Mouse (Mus musculus): Measurements from ENCODE around the gene Hddc3. TPM values are rescaled to one million over a fixed set of nuclear protein-coding genes. Genes with fewer than 3 reads are reported as not detected.
A peak's percentile ranks its signal among the peaks of the same experiment; 100 is the strongest.
"Not testable (repeated sequence)": the region's sequence is repeated elsewhere in the genome, so short reads cannot be mapped to it uniquely, and the experiment has no call there.

Gene Hddc3
- polyA plus RNA-seq, 1 experiment from 2014 or later: 25.7 TPM

- ATAC-seq (replicated peaks; ENCODE audit: insufficient number of reproducible peaks, low FRiP score, low TSS enrichment, low read depth) (no peak), DNase-seq (ENCODE audit: low spot score) (no peak)
- Histone ChIP-seq H3K4me1 (ENCODE audit: control insufficient read depth, insufficient read depth, low read length) (no peaks in the 10 kb centered on the region), H3K27me3 (ENCODE audit: control insufficient read depth, insufficient read depth, low read length) (no peaks in the 10 kb centered on the region), H3K27ac (replicated peaks; ENCODE audit: low read depth, low read length) (no peak overlapping the region), H3K9ac (replicated peaks; ENCODE audit: low read length) (no peak overlapping the region), H3K4me3 (ENCODE audit: low read depth, low read length) (no peak overlapping the region), H3K36me3 (replicated peaks; ENCODE audit: control insufficient read depth, insufficient read depth, low read depth, low read length) (peaks cover 10% of the 10 kb centered on the region), H3K4me2 (ENCODE audit: low read depth, low read length) (no peak overlapping the region), H3K9me3 (replicated peaks; ENCODE audit: control insufficient read depth, low read length) (no peaks in the 10 kb centered on the region)
- 94% methylated on average over 4 of the region's 4 CpGs for WGBS
These were observed 51.7 kb downstream of the Hddc3 start for GRCm38 (mm10) chr7:80394600-80394999.

DNA sequence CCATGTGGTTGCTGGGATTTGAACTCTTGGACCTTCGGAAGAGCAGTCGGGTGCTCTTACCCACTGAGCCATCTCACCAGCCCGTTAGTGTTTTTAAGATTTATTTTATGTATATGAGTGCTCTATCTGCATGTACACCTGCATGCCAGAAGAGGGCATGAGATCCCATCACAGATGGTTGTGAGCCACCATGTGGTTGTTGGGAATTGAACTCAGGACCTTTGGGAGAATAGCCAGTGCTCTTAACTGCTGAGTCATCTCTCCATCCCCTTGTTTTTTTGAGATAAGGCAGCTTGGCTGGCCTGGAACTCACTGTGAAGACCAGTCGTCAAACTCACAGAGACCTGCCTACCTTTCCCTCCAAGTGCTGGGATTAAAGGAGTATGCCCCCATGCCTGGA lies 53.5 kb downstream of the Hddc3 start:
- not testable (repeated sequence) for H3K27me3 ChIP-seq (ENCODE audit: control insufficient read depth, insufficient read depth, low read length); H3K27ac ChIP-seq (replicated peaks; ENCODE audit: low read depth, low read length); H3K4me3 ChIP-seq (ENCODE audit: low read depth, low read length); H3K9me3 ChIP-seq (replicated peaks; ENCODE audit: control insufficient read depth, low read length); DNase-seq (ENCODE audit: low spot score); H3K4me2 ChIP-seq (ENCODE audit: low read depth, low read length); ATAC-seq (replicated peaks; ENCODE audit: insufficient number of reproducible peaks, low FRiP score, low TSS enrichment, low read depth); H3K4me1 ChIP-seq (ENCODE audit: control insufficient read depth, insufficient read depth, low read length); H3K36me3 ChIP-seq (replicated peaks; ENCODE audit: control insufficient read depth, insufficient read depth, low read depth, low read length); H3K9ac ChIP-seq (replicated peaks; ENCODE audit: low read length)
- WGBS: 90% methylated on average over 4 of the region's 4 CpGs

DNA sequence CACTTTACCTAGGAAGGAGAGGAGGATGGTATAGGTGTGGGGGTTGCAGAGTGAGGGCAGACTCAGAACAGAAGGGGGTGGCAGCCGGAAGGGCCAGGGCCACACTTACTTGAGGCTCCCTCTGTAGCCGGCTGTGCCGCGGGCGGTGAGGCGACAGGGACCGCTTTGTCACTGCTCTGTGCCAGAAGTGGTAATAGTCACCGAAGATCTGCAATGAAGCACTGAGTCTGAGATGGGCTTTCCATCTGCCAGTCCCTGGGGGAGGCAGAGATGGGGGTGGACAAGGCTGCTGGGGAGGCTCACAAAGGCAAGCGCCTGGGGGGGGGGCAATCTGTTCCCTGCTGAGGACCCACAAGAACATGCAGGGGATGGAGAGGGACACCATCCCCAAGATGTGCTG lies 55.1 kb downstream of the Hddc3 start:
- no peaks in the 10 kb centered on the region for H3K9me3 ChIP-seq (replicated peaks; ENCODE audit: control insufficient read depth, low read length)
- H3K4me1 ChIP-seq (ENCODE audit: control insufficient read depth, insufficient read depth, low read length): peaks cover 6% of the 10 kb centered on the region; the same call in 1 of the 2 replicates
- no peak overlapping the region for H3K9ac ChIP-seq (replicated peaks; ENCODE audit: low read length)
- WGBS: 84% methylated on average over 9 of the region's 9 CpGs
- peaks cover 6% of the 10 kb centered on the region; the same call in 1 of the 2 replicates for H3K36me3 ChIP-seq (replicated peaks; ENCODE audit: control insufficient read depth, insufficient read depth, low read depth, low read length)
- ATAC-seq (replicated peaks; ENCODE audit: insufficient number of reproducible peaks, low FRiP score, low TSS enrichment, low read depth) (no peak), DNase-seq (ENCODE audit: low spot score) (no peak)
- H3K27me3 ChIP-seq (ENCODE audit: control insufficient read depth, insufficient read depth, low read length): no peaks in the 10 kb centered on the region
- H3K27ac ChIP-seq (replicated peaks; ENCODE audit: low read depth, low read length): no peak overlapping the region
- H3K4me3 ChIP-seq (ENCODE audit: low read depth, low read length): no peak overlapping the region
- no peak overlapping the region for H3K4me2 ChIP-seq (ENCODE audit: low read depth, low read length)

DNA sequence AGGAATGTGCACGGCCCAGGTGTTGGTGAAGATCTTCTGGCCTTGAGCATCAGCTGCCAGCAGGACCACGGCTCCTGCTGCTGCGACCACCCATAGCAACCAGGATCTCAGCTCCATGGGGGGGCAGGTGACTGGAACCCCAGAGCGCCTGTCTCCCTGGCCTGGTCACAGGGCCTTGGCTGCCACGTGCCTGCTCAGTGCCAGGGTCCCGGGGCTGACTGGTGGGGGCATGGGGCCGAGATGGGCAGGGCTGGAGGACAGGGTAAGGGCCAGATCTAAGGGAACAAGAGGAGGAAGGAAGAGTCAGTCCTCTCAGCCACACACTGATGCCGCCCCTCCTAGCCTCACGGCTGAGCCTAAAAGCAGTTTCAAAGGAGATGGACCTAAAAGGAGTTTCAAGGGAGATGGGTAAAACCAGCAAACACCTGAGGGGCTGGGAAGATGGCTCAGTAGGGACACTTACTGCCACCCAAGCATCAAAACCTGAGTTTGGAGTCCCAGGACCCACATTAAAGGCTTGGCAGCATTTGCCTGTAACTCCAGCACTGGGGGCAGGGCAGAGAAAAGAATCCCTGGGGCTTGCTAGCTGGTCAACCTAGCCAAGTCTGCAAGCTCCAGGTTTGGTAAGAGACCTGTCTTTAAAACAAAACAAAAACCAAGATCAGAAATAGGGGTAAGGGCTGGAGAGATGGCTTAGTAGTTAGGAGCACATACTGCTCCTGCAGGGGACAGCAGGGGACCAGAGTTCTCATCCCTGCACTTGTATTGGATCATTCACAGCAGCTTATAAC lies 55.9 kb downstream of the Hddc3 start:
- Histone ChIP-seq H3K27ac (replicated peaks; ENCODE audit: low read depth, low read length) (no peak overlapping the region), H3K4me2 (ENCODE audit: low read depth, low read length) (no peak overlapping the region), H3K36me3 (replicated peaks; ENCODE audit: control insufficient read depth, insufficient read depth, low read depth, low read length) (peaks cover 3% of the 10 kb centered on the region; the same call in 1 of the 2 replicates), H3K9me3 (replicated peaks; ENCODE audit: control insufficient read depth, low read length) (no peaks in the 10 kb centered on the region), H3K27me3 (ENCODE audit: control insufficient read depth, insufficient read depth, low read length) (no peaks in the 10 kb centered on the region), H3K4me3 (ENCODE audit: low read depth, low read length) (no peak overlapping the region), H3K9ac (replicated peaks; ENCODE audit: low read length) (no peak overlapping the region), H3K4me1 (ENCODE audit: control insufficient read depth, insufficient read depth, low read length) (peaks cover 6% of the 10 kb centered on the region; the same call in 1 of the 2 replicates)
- no peak for DNase-seq (ENCODE audit: low spot score)
- WGBS: 81% methylated on average over 9 of the region's 9 CpGs
- no peak for ATAC-seq (replicated peaks; ENCODE audit: insufficient number of reproducible peaks, low FRiP score, low TSS enrichment, low read depth)

DNA sequence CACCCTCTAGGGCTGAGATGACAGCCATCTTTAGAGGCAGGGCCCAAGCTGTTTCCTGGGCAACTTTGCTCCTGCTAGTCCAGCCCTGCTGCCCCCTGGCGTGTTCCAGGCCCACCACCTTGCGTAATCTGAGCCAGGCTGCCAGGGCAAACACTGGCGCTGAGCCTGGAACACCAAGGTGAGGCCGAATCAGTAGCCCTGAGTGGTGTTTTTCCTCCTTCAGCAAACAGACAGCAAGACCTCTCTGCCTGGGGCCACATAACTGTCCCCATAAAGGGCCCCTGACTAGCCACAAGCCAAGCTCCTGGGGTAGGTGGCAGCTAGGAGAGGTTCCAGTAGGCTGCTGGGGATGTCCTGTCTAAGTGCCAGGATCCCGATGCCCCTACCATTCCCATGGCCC lies 57.2 kb downstream of the Hddc3 start:
- DNase-seq (ENCODE audit: low spot score): no peak
- Histone ChIP-seq H3K4me2 (ENCODE audit: low read depth, low read length) (no peak overlapping the region), H3K9me3 (replicated peaks; ENCODE audit: control insufficient read depth, low read length) (no peaks in the 10 kb centered on the region), H3K4me1 (ENCODE audit: control insufficient read depth, insufficient read depth, low read length) (peaks cover 6% of the 10 kb centered on the region; the same call in 1 of the 2 replicates), H3K4me3 (ENCODE audit: low read depth, low read length) (no peak overlapping the region), H3K27ac (replicated peaks; ENCODE audit: low read depth, low read length) (no peak overlapping the region), H3K36me3 (replicated peaks; ENCODE audit: control insufficient read depth, insufficient read depth, low read depth, low read length) (peaks cover 3% of the 10 kb centered on the region; the same call in 1 of the 2 replicates), H3K9ac (replicated peaks; ENCODE audit: low read length) (peak overlapping the region; percentile 18; the same call in 1 of the 2 replicates), H3K27me3 (ENCODE audit: control insufficient read depth, insufficient read depth, low read length) (no peaks in the 10 kb centered on the region)
- no peak for ATAC-seq (replicated peaks; ENCODE audit: insufficient number of reproducible peaks, low FRiP score, low TSS enrichment, low read depth)
- 43% methylated on average over 5 of the region's 5 CpGs for WGBS

Other genes with a start within 250 kb of the Hddc3 start
- 488 and 508 TPM in 2 replicates for gene Idh2, start 227.7 kb upstream of the Hddc3 start, polyA plus RNA-seq (2014; fragmentation: Nextera tagmentation; extraction: Ambion mirVana)
- gene Sema4b, start 156.3 kb upstream of the Hddc3 start, polyA plus RNA-seq (2014; fragmentation: Nextera tagmentation; extraction: Ambion mirVana): 6.9 and 7.7 TPM in 2 replicates
- gene Cib1, start 110.3 kb upstream of the Hddc3 start, polyA plus RNA-seq (2014; fragmentation: Nextera tagmentation; extraction: Ambion mirVana): 53.7 and 59.5 TPM in 2 replicates
- gene Gdpgp1, start 110.2 kb upstream of the Hddc3 start, polyA plus RNA-seq (2014; fragmentation: Nextera tagmentation; extraction: Ambion mirVana): 2.2 and 3.9 TPM in 2 replicates
- 0.13 and 0.35 TPM in 2 replicates for gene Ttll13, start 96.7 kb upstream of the Hddc3 start, polyA plus RNA-seq (2014; fragmentation: Nextera tagmentation; extraction: Ambion mirVana)
- gene Ngrn, start 81.9 kb upstream of the Hddc3 start, polyA plus RNA-seq (2014; fragmentation: Nextera tagmentation; extraction: Ambion mirVana): 50.2 and 53.4 TPM in 2 replicates
- gene Vps33b, start 73.5 kb upstream of the Hddc3 start, polyA plus RNA-seq (2014; fragmentation: Nextera tagmentation; extraction: Ambion mirVana): 7.7 and 10.1 TPM in 2 replicates
- gene Prc1, start 48.7 kb upstream of the Hddc3 start, polyA plus RNA-seq (2014; fragmentation: Nextera tagmentation; extraction: Ambion mirVana): 154 and 172 TPM in 2 replicates
- 7.5 and 8.4 TPM in 2 replicates for gene Rccd1, start 18.6 kb upstream of the Hddc3 start, polyA plus RNA-seq (2014; fragmentation: Nextera tagmentation; extraction: Ambion mirVana)
- gene Unc45a, start 2.1 kb upstream of the Hddc3 start, polyA plus RNA-seq (2014; fragmentation: Nextera tagmentation; extraction: Ambion mirVana): 26.5 and 31.1 TPM in 2 replicates
- gene Man2a2, start 28.3 kb downstream of the Hddc3 start, polyA plus RNA-seq (2014; fragmentation: Nextera tagmentation; extraction: Ambion mirVana): 6.6 and 9.3 TPM in 2 replicates
- gene Fes, start 44.8 kb downstream of the Hddc3 start, polyA plus RNA-seq (2014; fragmentation: Nextera tagmentation; extraction: Ambion mirVana): 6.6 and 8.3 TPM in 2 replicates
- gene Furin, start 62.3 kb downstream of the Hddc3 start, polyA plus RNA-seq (2014; fragmentation: Nextera tagmentation; extraction: Ambion mirVana): 5.2 and 6.0 TPM in 2 replicates
- gene Blm, start 192.0 kb downstream of the Hddc3 start, polyA plus RNA-seq (2014; fragmentation: Nextera tagmentation; extraction: Ambion mirVana): 40.1 and 45.9 TPM in 2 replicates